Mouse (Mus musculus) Patski (cell line): ENCODE results near the gene Trpv2. TPM values are rescaled to one million over a fixed set of nuclear protein-coding genes. Genes with fewer than 3 reads are reported as not detected.
A peak's percentile ranks its signal among the peaks of the same experiment; 100 is the strongest.

ENCODE experiments used
- ATAC-seq: fragments of 100-300 bp; one replicate; pipeline ENCODE4 v1.8.0; 2021
- CTCF ChIA-PET: fragments of 350-600 bp; sonication (Branson Sonifier 250); formaldehyde crosslinking; loops from one replicate; lab custom pipeline; 2022; ENCODE audit warnings: inconsistent platforms; lab: Charles Lee
- POLR2A ChIA-PET: fragments of 350-600 bp; sonication (Branson Sonifier 250); formaldehyde crosslinking; loops from one replicate; lab custom pipeline; 2022; ENCODE audit warnings: antibody characterized with exemption, inconsistent platforms; lab: Charles Lee
- DNase-seq: peaks from one replicate; pipeline ENCODE4 v3.0.0-alpha.2; 2011; ENCODE audit warnings: low read depth, low spot score
- H3K27me3 ChIP-seq: fragments of 371-371 bp; one replicate; pipeline ENCODE4 v1.5.1; 2021
- CTCF ChIP-seq: fragments of 100-300 bp; IDR thresholded peaks from one replicate; pipeline ENCODE4 v1.5.1; 2021
- in situ Hi-C: fragments of 300-500 bp; cut with MboI; formaldehyde crosslinking; loops from 3 replicates; pipeline ENCODE4 v1.11.1; 2018; ENCODE audit warnings: low pct_unique_long_range_greater_than_20kb, mixed read lengths
- polyA plus RNA-seq: library from polyadenylated mRNA; unstranded; gene quantifications from one replicate; pipeline ENCODE4 v1.2.3, GENCODE M21; 2021

Trpv2 gene
- polyA plus RNA-seq, 1 experiment from 2014 or later: 0.04 TPM

DNA sequence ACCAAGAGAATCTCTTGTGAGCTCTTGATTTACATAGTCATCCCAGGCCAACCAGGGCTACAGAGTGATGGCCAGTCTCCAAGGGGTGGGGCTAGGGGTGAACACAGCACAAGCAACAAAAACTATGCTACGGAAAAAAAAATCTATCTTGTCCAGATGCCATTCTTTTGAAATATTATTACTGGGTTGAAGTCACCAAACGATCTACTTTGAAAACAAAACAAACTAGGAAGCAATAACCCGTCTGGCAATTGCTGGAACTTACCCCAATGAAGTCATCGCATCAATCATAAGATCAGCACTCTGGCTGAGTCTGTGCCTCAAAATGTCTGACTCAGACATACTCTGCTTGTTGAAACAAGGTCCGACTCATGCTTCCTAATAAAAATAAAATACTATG is 24.5 kb upstream of the Trpv2 start:
- DNase-seq: peak; percentile 46
- H3K27me3 ChIP-seq: no peaks in the 10 kb centered on the region
- no peak for ATAC-seq
- in situ Hi-C loops: no loop called here
- ChIA-PET POLR2A (interaction anchor here (1.0 to 3.2 kb wide), 3 partner anchors 10 to 124 kb away, joined by 3 to 30 read pairs (median 4); partner anchors contain the start of gene Cenpv), CTCF (interaction anchor here (1.6 kb wide), 1 partner anchor 20 kb away, joined by 4 read pairs; no protein-coding TSS in a partner anchor)
- TF ChIP-seq CTCF: no peak

DNA sequence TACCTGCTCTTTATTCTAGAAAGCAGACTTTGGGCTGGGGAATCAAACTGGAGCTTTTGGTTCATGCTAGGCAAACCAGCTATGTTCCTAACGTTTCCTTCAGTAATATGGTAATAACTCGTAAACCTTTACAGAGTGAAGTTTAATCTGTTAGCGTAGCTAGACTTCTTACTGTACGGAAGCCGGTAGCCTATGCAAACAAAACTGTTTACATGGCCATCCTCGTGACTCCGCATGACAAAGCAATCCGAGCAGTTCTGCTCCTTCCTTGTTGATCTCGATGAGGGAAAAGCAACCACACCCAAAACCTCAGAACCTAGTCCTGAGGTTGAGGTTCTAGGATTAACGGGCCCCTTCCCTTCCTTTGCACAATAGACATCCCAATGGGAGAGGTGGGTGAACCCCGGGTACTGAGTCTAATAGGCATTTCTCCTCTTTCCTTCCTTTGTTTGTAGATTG is 24.0 kb upstream of the Trpv2 start:
- ChIA-PET POLR2A (interaction anchor here (1.0 to 3.2 kb wide), 4 partner anchors 10 to 124 kb away, joined by 3 to 30 read pairs (median 10); partner anchors contain the start of gene Cenpv), CTCF (interaction anchor here (1.6 kb wide), 1 partner anchor 21 kb away, joined by 4 read pairs; no protein-coding TSS in a partner anchor)
- in situ Hi-C loops: no loop called here
- ATAC-seq (no peak), DNase-seq (peak; percentile 28)
- no peak for TF ChIP-seq CTCF
- H3K27me3 ChIP-seq: no peaks in the 10 kb centered on the region

DNA sequence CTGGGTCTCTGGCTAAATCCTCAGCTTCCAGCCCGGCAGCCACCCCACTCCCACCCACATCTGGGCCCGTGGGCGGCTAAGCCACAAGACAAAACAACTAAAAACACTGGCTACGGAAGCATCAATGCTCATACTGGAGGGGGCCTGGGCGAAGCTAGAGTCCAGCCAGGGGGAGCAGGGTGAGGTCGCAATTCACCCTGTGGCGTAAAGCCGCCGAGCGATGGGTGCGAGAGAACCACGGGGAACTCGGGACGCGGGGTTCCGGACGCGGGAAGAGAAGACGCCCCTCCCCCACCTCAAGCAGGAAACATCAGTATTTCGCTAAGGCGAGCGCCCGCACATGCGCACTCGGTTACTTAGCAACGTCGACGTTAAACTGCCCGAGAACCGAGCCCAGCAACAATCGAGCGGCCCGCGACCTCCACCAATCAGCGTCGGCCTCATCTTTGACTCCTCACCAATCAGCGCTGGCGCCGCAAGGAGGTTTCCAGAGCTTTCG is 23.5 kb upstream of the Trpv2 start, which contains the start of gene Ubb:
Gene Ubb (plus strand): TSS at position 445 of the 499 bp plus-strand sequence.
- DNase-seq (peak; percentile 95), ATAC-seq (peak; percentile 84)
- in situ Hi-C loops: no loop called here
- no peak for TF ChIP-seq CTCF
- H3K27me3 ChIP-seq: no peaks in the 10 kb centered on the region
- ChIA-PET POLR2A (interaction anchor here (0.7 to 3.2 kb wide), 6 partner anchors 11 to 125 kb away, joined by 3 to 30 read pairs (median 6); partner anchors contain the start of gene Cenpv), CTCF (interaction anchor here (1.6 kb wide), 1 partner anchor 21 kb away, joined by 4 read pairs; no protein-coding TSS in a partner anchor)

DNA sequence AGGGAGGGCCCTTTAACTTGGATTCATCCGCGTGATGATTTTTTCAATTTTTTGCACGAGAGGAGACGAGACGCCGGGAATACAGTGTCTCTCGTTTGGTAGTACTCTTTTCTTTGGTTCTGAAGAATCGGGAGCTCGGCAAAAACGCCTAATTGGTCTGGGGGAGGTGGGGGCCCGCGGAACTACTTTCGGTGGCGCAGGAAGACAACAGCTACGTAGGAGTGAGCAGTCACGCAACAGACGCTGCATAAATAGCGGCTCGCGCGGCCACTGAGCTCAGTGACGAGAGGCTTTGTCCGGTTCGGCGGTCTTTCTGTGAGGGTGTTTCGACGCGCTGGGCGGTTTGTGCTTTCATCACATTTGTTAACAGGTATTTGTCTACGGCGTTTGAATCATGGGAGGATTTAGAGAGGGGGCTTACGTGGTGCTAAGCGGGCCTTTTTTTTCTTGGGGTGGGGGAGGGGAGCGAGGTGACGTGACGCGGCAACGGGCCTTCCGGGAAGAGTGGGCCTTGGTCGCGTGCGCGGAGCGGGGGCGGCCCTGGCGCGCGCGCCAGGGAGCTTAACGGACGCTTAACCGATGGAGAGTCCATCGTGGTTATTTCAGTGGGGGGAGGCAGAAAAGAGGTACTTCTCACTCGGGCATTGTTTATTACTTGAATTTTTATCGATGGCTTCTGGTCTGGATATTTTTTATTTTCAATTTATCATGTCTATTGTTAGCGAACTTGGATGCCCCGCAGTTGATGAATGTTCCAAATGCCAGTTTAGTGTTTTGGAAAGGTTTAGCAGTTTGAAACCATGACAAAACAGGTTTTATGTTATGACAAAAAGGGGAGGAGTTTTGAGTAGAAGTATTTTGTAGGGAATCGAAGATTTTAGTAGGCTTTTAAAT is 22.8 kb upstream of the Trpv2 start:
- ATAC-seq: peak; percentile 53
- H3K27me3 ChIP-seq: no peaks in the 10 kb centered on the region
- in situ Hi-C loops: no loop called here
- TF ChIP-seq CTCF: no peak
- ChIA-PET POLR2A (interaction anchor here (0.6 to 3.2 kb wide), 6 partner anchors 12 to 476 kb away, joined by 3 to 30 read pairs (median 6); partner anchors contain the start of gene Cenpv), CTCF (interaction anchor here (1.6 kb wide), 1 partner anchor 22 kb away, joined by 4 read pairs; no protein-coding TSS in a partner anchor)
- DNase-seq: no peak

DNA sequence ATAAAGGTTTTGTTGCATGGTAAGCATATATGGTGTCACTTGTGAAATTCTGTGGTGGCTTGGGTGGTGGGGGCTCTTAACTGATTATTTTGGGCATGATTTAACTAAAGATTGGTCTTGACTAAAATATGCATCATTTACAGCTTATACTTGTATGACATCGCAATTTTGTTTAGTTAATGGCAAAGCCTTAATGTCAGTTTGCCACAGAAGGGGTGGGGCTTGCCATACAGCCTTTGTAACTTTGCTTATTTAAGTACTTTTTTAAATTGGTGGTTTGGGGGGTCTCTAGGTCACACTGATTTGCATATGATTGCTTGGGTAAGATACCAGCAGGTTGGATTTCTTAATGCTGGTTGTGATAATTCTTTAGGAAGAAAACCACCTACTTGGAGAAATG is 21.1 kb upstream of the Trpv2 start:
- no peak for ATAC-seq
- in situ Hi-C loops: no loop called here
- POLR2A ChIA-PET: interaction anchor here (0.7 to 1.5 kb wide), 2 partner anchors 50 to 96 kb away, joined by 3 to 4 read pairs; no protein-coding TSS in a partner anchor
- no peak for DNase-seq
- H3K27me3 ChIP-seq: no peaks in the 10 kb centered on the region
- CTCF ChIA-PET: no interaction called here
- TF ChIP-seq CTCF: no peak

DNA sequence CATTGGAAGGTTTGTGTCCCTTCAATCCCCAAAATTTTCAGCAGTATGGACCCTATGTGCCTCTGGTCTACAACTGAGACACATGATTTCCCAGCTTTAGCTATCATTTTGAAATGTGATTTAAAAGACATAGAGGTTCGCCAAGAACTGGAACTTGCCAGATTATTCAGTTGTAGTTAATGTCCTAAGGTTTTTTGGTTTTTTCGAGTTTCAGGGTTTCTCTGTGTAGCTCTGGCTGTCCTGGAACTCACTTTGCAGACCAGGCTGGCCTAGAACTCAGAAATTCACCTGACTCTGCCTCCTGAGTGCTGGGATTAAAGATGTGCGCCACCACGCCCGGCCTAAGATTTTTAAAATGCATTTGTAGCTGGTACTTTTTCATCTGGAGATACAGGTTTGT is 20.7 kb upstream of the Trpv2 start:
- CTCF ChIA-PET: no interaction called here
- H3K27me3 ChIP-seq: no peaks in the 10 kb centered on the region
- DNase-seq (no peak), ATAC-seq (no peak)
- TF ChIP-seq CTCF: no peak
- POLR2A ChIA-PET: interaction anchor here (0.7 to 1.5 kb wide), 2 partner anchors 49 to 97 kb away, joined by 3 to 4 read pairs; no protein-coding TSS in a partner anchor
- in situ Hi-C loops: no loop called here

DNA sequence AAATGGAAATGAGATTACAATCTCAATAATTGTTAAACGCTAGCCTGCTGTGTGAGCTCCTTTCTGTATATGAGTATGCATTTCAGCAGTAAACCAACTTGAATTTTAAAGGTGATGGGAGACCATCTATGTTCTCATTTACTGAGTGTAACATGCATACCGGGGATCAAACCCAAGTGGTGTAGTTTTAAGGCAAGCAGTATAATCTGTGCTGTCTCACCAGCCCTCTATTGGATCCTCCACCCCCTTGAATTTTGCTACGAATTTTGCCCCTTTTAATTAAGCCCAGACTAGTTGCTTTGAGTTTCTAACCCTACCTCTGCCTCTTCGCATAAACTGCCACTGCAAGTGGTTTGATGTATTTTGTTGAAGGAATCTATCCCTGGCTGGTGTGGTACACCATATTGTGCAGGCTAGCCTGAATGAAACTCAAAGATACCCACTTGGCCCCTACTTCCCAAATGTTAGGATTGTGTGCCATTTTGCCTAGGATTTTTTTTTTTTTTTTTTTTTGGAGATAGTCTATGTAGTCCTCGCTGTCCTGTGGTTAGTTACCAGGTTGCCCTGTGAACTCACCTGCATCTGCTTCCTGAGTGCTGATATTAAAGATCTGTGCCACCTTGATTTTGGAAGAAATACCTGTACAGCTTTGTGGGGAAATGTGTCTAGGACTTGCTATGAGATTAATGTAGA is 20.0 kb upstream of the Trpv2 start:
- no peak for TF ChIP-seq CTCF
- no peaks in the 10 kb centered on the region for H3K27me3 ChIP-seq
- ATAC-seq (no peak), DNase-seq (no peak)
- ChIA-PET POLR2A (interaction anchor here (0.5 to 1.5 kb wide), 6 partner anchors 10 to 109 kb away, joined by 3 to 5 read pairs (median 3); no protein-coding TSS in a partner anchor), CTCF (interaction anchor here (1.4 kb wide), 1 partner anchor 20 kb away, joined by 3 read pairs; the partner anchor contains the start of gene Trpv2)
- in situ Hi-C loops: no loop called here

DNA sequence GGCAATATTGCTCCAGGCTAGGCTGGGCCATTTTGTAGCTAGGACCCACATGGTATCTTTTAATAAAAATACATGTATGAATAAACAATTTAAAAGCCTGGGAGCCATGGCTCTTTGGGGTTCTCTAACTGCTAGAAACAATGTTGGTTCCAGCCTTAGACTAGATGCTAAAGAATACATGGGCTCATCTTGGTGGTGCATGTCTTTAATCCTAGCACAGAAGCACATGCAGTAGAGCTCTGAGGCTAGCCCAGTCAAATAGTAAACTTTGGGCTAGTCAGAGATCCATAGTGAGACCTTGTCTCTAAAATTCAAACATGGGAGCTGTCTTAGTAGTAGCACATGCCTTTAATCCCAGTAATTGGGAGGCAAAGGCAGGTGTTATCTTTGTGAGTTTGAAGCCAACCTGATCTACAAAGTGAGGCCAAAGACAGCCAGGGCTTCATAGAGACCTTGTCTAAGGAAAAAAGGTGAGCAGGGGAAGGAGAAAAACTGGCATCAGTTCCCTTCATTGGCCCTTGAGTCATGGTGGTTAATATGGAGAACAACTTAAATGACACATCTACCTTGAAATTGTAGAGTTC is 19.3 kb upstream of the Trpv2 start:
- in situ Hi-C loops: no loop called here
- no peaks in the 10 kb centered on the region for H3K27me3 ChIP-seq
- POLR2A ChIA-PET: interaction anchor here (0.5 to 1.5 kb wide), 6 partner anchors 9 to 165 kb away, joined by 3 to 5 read pairs (median 3); no protein-coding TSS in a partner anchor
- TF ChIP-seq CTCF: no peak
- CTCF ChIA-PET: interaction anchor here (1.4 kb wide), 1 partner anchor 20 kb away, joined by 3 read pairs; the partner anchor contains the start of gene Trpv2
- DNase-seq: no peak
- no peak for ATAC-seq

DNA sequence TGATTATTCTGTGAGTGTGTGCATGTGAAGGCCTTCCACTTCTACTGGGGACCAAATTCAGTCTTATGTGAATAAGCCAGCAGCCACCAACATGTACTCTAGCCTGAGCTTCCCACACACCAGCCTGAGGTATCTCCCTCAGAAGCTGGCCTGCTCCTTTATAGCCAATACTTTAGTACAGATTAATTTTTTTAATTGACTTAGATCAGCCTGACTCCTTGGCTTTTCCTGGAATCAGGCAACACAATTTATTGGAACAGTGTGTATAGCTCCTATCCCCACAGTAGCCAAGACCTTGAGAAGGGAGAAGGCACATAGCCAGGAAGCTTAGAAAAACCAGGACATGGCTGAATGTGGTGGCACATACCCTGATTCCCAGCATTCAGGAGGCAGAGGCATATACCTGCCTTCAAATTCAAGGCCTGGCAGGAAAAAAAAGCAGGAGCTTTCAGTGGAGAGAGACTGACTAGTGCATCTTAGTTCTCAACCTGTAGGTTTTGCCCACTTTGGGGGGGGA is 18.3 kb upstream of the Trpv2 start:
- ATAC-seq (no peak), DNase-seq (no peak)
- H3K27me3 ChIP-seq: no peaks in the 10 kb centered on the region
- ChIA-PET POLR2A (interaction anchor here (0.6 to 1.5 kb wide), 4 partner anchors 9 to 121 kb away, joined by 3 to 7 read pairs (median 4); no protein-coding TSS in a partner anchor), CTCF (interaction anchor here (1.3 to 2.0 kb wide), 2 partner anchors 9 to 19 kb away, joined by 4 to 7 read pairs; partner anchors contain the start of gene Trpv2)
- in situ Hi-C loops: no loop called here
- no peak for TF ChIP-seq CTCF
